Mouse (Mus musculus) embryo, embryonic 9.5 days (tissue): Measurements from ENCODE around the gene Ppm1e.
"Not testable (repeated sequence)": the region's sequence is repeated elsewhere in the genome, so short reads cannot be mapped to it uniquely, and the experiment has no call there.

Experiments
- DNase-seq: peaks from one replicate; pipeline ENCODE4 v3.0.0-alpha.2; 2017; ENCODE audit errors: extremely low spot score

The Ppm1e gene

DNA sequence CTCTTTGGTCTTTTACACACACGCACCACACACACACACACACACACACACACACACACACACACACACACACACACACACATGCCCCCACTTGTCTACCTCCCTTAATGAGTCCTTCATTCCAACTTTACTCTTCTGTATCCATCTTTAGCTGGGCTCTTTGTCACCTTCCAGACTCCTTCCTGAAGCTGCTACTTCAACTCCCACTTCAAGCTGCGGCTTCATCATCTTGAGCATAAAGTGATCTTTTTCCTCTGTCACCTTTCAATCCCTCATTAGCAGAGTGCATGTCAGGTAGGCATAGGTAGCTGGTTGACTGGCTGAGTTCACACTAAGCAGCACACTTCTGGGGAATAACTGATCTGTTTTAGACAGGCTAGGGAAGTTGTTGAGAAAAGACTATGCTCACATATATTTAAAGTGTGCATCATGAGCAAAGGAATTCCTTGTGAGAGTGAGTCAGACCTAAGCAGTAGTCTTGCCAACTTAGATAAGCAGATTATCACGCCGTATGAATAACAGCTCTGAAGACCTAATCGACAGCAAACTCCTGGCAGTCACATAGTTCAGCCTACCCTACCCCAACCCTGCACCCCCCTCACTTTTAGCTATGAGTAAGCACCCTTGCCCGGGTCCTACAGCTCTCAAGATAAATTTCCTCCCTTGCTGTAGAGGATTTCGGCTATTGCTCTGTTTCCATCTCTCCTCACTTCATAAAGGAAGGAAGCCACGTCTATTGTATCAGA, 49.3 kb downstream of the Ppm1e start:
- DNase-seq: no peak

DNA sequence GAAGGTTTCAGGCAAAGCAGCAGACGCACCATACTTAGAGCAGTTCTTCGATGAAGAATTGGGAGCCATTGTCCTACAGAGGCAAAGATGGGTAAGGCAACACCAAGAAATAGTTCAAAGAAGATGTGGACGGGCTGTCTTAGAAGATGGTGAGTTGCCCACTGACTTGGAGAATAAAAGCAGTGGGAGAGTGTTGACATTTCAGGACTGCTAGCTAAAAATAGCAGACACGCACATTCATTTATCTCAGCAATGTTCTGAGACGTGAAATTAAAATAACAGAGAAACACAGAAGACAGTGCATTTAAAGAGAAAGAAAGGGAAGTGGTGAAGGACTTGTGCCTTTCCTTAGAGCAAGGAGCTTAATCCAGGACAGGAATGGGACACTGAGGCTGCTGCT, 59.8 kb downstream of the Ppm1e start:
- DNase-seq: no peak

DNA sequence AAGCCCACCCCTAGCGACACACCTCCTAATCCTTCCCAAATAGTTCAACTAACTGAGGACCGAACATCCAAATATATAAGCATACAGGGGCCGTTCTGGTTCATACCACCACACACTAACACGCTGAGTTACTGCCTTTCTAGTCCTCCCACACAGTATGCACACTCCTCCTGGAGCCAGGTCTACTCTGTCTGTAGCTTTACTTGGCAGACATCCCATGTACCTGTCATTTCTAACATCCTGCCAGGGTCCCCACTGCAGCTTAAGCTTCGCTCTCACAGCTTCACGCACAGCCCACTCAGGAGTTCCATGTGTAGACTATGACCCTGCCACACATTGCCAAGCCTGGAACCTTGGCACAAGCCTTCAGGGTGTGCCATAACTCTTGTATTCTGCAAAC, 62.4 kb downstream of the Ppm1e start:
- DNase-seq: no peak

DNA sequence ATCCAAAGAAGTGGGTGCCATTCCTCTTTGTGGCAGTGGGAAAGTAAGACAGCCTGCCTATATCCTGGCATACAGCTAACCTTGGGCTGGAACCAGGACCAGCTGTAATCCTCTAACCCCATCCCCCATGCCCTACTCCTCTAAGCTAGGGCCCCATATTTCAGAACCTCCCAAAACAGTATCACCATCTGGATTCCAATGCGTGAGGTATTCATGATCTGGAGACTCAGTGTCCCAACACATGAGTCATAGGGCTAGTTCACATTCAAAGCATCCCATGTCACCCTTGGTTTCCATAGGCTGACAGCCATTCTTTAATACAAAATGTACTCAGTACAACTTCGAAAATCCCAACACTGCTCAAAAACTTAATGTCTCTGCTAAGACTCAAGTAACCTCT, 63.2 kb downstream of the Ppm1e start:
- DNase-seq: no peak

DNA sequence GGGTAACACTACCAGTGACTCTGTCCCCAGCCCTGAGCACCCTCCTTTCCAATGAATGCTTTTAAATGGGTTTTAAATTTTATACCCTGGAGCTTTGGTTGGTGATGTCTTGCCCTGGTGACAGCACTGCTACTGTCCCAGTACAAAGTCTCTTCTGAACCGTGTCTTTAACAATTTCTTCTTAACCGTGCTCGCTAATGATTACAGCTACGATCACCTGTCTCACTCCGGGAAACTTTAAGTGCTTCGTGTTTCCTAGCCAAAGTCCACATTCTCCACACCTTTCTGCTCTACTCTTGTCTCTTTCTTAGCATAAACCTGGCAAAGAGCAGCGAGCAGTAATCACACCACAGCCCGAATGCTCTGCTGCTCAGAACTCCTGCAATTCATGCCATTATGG, 69.5 kb downstream of the Ppm1e start:
- no peak for DNase-seq

DNA sequence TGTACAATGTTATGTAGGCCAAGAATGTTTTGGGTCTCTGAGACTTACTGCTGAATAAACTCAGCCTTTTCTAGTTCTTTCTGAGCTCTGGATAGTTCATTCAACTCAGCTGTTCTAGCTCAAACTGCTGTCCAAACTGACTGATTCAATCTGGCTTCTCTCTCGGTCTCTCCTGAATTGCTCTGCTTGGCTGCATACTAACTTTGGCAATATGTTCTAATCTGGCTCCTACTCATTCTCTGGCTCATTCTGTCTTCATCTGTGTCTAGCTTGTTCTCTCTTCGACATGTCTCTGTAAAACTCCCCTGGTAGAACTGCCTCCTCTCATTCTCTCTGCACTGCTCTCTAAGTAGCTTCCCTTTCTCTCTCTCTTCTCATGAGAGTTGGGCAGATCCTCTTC, 72.6 kb downstream of the Ppm1e start:
- no peak for DNase-seq

DNA sequence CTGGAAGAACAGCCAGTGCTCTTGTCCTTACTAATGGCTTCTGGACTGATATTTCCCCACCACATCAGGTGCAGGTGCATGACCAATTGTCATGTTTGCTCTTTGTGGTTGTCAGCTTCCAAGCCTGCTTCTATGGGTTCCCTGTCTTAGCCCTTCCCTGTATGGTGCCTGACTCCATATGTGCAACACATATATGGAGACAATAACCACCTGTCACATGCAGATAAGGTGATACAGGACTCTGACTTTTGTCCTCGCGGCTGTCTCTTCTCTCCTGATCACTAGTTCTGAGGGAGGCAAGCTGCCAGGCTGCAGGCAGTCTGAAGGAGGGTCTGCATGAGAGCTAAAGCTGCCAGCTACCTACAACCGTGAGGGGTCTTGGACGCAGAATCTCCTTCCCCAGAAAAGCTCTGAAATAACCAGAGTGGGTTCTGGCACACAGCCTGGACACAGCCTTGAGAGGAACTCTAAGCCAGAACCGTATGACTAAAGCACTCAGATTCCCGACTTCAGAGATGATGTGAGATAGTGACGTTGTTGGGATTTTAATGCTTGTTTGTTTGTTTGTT, 76.8 kb downstream of the Ppm1e start:
- DNase-seq: no peak

DNA sequence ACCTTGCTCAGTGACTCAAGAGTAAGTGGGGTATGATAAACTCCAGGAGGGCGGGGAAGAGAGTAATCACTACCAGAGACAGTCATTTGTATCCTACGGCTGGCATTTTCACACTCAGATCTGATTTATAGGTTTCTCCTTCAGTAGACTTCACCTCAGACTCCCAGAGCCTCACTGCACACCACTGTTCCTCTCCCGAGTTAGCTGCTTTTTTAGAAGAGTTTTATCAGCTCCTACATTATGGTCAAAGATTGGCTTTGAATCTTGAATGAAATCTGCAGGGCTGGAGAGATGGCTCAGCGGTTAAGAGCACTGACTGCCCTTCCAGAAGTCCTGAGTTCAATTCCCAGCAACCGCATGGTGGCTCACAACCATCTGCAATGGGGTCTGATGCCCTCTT, 79.4 kb downstream of the Ppm1e start:
- no peak for DNase-seq

DNA sequence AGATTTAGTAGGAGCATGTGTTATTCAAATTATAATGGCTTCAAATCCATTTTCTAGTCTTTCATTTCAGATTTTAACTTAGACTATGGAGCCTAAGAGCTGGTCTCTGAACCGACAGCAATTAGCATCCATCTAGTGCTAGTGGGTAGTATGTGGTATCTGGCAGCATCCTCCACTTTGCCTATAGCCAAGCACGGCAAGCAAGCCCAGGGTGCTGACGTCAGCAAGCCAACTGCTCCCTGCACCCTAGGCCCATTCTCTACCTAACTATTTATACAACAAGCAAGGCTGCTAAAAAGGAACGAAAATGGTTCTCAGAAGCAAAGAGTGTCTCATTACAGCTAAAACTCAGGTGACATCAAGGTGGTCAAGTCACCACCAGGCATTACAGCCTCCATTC, 80.0 kb downstream of the Ppm1e start:
- no peak for DNase-seq

DNA sequence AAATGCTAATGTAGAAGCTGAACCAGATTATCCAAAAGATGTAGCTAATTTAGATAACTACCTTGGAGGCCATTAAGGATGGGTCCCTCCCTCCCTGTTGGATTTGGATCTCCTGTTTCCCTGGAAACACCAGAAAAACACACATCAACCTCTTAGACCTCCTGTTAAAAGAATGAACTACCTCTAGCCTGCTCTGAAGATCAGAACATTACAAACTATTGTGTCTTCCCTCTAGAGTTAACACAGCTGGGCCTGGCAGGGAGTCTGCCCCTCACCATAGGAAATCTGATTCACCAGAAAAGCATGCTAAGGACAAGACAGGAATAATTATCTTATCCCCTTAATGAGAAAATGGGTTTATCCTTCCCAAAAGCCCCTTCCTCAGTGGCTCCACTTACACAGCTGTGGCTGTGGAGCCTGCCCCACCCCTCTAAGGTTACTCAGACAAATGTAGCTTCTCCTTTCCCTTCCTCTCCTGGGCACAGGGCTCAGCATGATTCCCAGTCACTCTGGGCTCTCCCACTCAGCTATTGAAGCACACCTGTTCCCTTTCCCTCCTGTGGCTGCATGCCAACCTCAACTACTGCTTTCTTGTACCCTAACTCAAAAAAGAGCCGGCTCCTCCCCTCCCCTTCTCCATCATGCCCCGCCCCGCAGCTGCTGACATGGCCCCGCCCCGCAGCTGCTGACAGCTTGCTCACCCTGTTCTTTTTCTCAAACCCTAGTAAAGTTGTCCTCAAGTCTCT, 82.4 kb downstream of the Ppm1e start:
- peak; percentile 31 for DNase-seq

DNA sequence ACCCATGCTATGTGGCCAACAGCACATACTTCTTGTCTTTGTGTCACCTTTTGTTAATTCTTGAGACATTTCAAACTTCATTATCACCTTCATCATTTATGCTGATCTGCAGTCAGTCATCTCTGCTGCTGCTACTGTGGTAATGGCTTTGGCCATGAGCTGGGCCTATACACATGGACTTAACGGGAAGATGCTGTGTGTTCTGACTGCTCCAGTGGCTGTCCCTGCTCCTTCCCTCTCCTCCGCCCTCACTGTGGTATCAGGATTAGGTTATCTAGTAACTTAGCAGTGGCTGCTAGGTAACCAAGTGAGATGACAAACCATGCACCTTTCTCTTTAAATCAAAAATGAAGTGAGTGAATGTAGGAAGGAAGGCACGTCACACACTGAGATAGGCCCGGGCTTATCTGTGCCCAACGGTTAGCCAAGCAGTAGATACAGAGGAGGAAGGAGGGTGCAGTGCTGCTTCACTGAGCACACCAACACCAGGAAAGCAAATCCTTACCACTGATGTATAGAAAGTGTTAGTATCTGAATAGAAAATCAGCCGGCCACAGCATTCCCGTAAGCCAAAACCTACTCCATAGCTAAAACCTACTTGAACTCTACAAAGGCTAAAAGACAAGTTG, 83.3 kb downstream of the Ppm1e start:
- no peak for DNase-seq

DNA sequence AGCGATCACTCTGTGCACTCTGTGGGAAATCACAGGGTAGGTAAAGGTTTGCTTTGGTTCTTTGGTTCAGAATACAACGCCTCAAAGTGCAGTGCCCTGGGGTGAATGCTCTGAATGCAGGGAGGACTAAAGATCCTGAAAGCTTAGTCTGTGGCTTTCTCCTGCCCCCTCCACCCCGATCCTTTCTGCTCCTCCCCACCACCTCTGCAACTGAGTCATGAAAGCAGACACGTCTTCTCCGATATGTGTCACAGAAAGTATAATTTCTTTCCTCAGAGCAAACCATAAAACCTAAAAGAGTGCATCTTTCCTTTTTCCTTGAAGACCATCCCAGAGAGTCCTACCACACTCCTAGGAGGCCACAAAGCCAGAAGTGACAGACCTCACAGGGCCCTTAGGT, 86.1 kb downstream of the Ppm1e start:
- DNase-seq: no peak

DNA sequence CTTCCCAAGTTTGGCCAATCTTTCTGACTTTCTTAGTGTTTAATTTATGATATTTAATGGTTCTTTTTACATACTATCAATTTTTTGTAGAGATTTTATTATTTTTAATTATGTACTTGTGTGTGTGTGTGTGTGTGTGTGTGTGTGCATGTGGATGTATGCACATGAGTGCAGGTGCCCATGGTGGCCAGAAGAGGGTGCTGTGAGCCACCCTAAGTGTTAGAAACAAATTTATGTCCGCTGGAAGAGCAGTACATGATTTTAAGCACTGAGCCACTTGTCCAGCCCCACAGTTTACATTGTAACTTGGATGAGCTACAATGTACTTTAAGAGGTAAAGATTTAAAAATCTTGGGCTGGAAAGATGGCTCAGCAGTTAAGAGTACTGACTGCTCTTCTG, 87.3 kb downstream of the Ppm1e start:
- DNase-seq: no peak

DNA sequence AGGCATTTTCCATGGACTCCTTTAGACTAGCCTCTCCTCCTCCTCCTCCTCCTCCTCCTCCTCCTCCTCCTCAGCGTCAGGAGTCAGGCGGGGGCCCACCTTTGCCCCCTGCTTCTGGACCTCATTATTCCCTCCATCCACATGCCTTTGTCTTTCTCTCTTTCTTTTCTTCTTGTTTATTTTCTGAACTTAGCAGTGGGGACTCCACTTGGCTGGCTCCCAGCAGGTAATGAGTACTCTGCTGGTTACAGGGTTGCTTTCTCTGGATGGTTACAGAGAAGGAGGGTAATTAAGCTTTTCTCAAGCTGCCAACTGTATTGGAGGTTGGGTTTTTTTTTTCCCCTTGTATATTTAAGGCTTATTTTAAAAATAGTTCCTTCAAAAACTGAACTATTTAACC, 87.9 kb downstream of the Ppm1e start:
- DNase-seq: no peak

DNA sequence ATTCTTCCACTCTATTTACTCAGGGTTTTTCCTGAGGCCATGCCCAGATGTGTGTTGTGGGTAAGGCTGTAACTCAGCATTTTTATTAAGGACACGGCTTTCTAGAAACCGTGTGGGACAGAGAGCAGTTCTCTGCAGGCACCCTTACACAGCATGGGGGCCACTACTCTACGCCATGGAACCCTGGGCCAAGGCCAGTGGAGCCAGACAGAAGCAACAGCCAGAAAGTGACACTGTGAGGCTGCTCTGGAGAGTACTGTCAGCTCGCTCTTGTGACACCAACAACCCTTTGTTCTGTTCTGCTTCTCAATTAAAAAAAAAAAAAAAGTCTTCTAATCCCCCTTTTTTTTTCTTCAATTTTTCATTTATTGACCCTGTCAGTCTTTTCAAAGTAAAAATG, 88.4 kb downstream of the Ppm1e start:
- DNase-seq: no peak

DNA sequence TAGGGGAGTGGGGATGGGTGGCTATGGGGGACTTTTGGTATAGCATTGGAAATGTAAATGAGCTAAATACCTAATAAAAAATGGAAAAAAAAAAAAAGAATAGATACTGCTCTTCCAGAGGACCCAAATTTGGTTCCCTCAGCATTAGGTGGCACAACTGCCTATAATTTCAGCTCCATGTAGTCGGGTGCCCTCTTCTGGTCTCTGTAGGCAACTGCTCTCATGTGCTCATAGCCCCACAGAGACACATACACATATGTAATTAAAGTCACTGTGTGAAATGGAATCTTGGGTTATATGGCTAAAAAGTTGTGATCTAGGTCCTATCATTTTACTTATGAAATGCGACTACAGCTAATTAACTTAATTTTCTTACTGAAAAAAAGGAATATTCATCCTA, 90.0 kb downstream of the Ppm1e start:
- no peak for DNase-seq

DNA sequence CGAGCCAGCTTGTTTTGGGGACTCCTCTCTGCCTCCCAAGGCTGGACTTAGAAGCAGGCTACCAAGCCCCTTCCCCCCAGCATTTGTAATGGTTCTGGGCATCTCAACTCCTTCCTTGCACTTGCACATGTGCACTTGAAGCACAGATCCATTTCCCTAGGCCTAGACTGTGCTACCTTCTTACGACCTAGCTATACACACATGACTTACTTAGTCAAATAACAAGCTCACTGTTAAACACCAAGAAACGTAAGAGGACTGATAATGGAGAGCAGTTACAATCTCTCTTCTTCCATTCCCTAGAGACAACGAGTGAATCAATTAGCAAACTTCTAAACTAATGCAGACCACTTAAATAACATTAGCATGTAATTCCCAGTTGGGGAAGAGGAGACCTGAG, 92.6 kb downstream of the Ppm1e start:
- DNase-seq: no peak

DNA sequence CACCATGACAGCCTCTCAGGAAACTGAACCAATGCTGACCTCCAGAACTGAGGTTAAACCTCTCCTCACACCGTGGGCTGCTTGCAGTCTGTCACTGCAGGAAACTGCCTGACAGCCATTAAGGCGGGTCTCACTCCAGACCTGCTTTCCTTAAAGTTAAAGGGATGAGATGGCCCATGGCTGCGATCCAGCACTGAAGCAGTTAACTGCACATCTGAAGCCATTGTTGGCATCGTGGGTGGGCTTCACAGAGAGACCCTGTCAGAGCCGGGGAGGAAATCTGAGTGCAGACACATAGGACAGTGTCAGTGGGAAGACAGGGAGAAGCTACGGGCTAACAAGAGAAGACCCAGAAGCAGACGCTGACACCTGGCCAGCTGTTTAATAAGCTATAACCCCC, 94.9 kb downstream of the Ppm1e start:
- DNase-seq: peak; percentile 20

DNA sequence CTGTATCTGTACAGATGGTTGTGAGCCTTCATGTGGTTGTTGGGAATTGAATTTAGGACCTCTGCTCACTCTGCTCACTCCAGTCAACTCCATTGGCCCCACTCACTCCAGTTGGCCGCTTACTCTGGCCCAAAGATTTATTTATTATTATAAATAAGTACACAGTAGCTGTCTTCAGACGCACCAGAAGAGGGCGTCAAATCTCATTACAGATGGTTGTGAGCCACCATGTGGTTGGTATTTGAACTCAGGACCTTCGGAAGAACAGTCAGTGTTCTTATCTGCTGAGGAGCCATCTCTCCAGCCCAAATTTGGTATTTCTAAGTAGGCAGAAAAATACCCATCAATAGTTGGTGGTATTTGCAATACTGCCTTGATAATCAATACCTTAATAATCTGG, 97.1 kb downstream of the Ppm1e start:
- not testable (repeated sequence) for DNase-seq

DNA sequence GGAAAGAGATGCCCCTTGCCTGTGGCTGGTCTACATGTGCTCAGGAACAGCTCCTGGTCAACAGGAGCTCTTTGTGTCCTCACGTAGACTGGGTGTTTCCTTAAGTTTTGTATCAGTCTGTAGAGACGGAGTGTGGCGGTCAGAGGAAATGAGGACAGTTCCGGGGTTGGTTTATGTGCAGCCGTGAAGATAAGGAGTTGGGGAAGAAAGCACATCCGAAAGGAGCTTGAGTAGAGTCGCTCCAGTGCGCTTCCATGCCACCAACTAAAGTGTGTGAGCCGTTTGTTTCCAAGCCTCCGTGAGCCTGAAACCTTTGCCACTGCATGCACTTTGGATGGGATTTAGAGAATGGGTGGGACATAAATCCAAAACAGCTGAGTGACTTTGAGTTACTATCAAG, 99.0 kb downstream of the Ppm1e start:
- DNase-seq: no peak

DNA sequence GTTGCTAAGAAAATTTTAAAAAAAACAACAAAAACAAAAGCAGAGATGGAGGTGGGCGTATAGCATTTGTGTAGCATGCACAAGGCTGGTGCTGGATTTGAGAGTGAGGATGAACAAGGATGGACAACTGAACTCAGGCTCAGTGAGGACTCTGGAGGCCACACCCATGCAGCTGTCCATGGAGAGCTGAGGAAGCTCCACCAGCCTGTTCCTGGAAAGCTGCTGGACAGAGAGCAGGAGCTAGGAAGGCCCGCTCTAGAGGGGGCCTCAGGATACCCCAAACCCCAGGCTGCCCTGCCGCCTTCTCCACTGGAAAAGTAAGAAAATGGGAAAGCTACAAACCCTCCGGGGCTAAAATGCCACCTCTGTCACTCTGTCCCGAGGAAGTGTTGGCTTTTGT, 101.5 kb downstream of the Ppm1e start:
- DNase-seq: no peak

DNA sequence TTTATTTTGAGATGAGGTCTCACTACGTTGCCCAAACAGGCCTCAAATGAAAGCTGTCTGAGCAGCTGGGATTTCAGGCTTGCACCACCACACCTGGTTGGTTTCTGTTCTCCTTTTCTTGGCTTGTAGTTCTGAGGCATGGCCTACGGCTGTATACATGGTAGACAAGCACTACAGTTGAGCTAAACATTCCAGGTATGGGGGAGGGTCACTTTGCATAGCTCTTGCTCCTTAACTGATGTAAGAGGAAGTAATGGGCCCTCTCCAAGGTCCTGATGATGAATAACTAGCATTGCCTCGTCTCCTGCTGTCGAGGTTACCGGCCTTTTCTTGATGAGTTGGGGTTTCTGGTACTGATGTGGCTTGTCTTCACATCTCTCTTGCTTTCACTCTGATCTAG, 104.7 kb downstream of the Ppm1e start:
- DNase-seq: no peak

DNA sequence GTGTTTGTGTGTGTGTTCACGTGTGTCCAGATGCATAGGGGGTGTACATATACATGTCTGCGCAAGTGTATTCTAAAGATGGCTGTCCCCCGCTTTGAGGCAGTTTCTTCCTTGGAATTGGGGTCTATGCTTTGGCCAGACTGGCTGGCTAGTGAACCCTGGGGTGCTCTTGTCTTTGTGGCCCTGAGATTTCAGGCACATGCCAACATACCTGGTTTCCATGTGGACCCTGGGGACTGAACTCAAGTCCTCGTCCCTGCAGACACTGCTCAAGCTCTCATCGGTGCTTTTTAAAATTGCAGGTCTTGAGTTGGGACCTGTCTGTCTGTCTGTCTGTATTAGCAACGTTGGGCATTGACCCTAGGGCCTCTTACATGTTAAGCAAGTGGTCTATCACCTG, 105.5 kb downstream of the Ppm1e start:
- DNase-seq: no peak
